Mouse (Mus musculus) intestine, embryonic 16.5 days (tissue): Measurements from ENCODE around the gene Sema3f. TPM values are rescaled to one million over a fixed set of nuclear protein-coding genes. Genes with fewer than 3 reads are reported as not detected.

ENCODE experiments used
- ATAC-seq: fragments of 200-750 bp; cut with Nextera tagmentation; 2 replicates; pipeline ENCODE4 v1.8.0; 2017; ENCODE audit warnings: moderate TSS enrichment, moderate library complexity
- H3K27ac ChIP-seq: fragments of 300-500 bp; sonication (generic); 2 replicates; pipeline ENCODE4 v1.5.1; 2014; ENCODE audit warnings: mild to moderate bottlenecking, low read length
- H3K27me3 ChIP-seq: fragments of 300-500 bp; sonication (generic); replicated peaks from 2 replicates; pipeline ENCODE4 v1.6.1; 2014; ENCODE audit warnings: low read length, control low read depth, mixed read lengths; ENCODE audit not compliant: control insufficient read depth, insufficient read depth
- H3K36me3 ChIP-seq: fragments of 300-500 bp; sonication (generic); 2 replicates; pipeline ENCODE4 v1.6.1; 2014; ENCODE audit warnings: low read length, control low read depth; ENCODE audit not compliant: control insufficient read depth, insufficient read depth
- H3K4me1 ChIP-seq: fragments of 300-500 bp; sonication (generic); 2 replicates; pipeline ENCODE4 v1.6.1; 2014; ENCODE audit warnings: low read length, control low read depth, mixed read lengths; ENCODE audit not compliant: control insufficient read depth, insufficient read depth
- H3K4me2 ChIP-seq: fragments of 300-500 bp; sonication (generic); 2 replicates; pipeline ENCODE4 v1.6.1; 2014; ENCODE audit warnings: low read depth, low read length, control low read depth
- H3K4me3 ChIP-seq: fragments of 300-500 bp; sonication (generic); 2 replicates; pipeline ENCODE4 v1.5.1; 2014; ENCODE audit warnings: mild to moderate bottlenecking, low read length
- H3K9ac ChIP-seq: fragments of 300-500 bp; sonication (generic); 2 replicates; pipeline ENCODE4 v1.6.1; 2014; ENCODE audit warnings: low read depth, low read length
- H3K9me3 ChIP-seq: fragments of 300-500 bp; sonication (generic); 2 replicates; pipeline ENCODE4 v1.6.1; 2016; ENCODE audit warnings: low read length, control low read depth; ENCODE audit not compliant: control insufficient read depth
- WGBS: fragments of 180-500 bp; shearing (Covaris S2); extraction: QIAGEN DNeasy Blood & Tissue Kit; methylation state at CpG from one replicate; pipeline ENCODE4 v1.1.7; 2014; 5-methylcytosine and 5-hydroxymethylcytosine counted together
- polyA plus RNA-seq: library from polyadenylated mRNA; unstranded; fragments of >200 nt; fragmentation: Nextera tagmentation; extraction: Ambion mirVana; gene quantifications from 2 replicates; pipeline ENCODE4 v1.2.1, GENCODE M21; 2015

The Sema3f gene
- 5.7 and 8.3 TPM in 2 replicates for polyA plus RNA-seq

- 1% methylated on average over 72 of the region's 86 CpGs for WGBS
- H3K4me1 ChIP-seq = peaks cover 55% of the 10 kb centered on the region
Measured at GRCm38 (mm10) chr9:107709697-107710483, at the start of gene Sema3f. TSS of gene Sema3f (minus strand) at chr9:107710475.

DNA sequence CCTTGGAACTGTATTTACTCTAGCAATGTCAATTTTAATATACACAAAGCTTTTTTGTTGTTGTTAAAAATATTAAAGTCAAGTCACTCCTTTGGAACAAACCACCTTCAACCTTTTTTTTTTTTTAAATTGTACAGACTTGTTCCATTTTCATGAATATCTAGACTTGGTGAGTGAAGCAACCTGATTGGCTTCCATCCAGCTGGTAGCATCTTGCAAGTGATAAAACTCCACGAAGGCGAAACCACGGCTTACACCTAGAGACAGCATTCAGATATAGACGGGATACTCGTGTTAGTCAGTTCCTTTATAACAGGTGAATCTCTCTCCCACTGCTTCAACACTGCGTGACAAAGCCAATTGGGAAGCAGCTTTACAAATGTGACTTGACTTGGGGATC lies 49.3 kb upstream of the Sema3f start:
- peaks cover 8% of the 10 kb centered on the region for H3K36me3 ChIP-seq
- H3K4me3 ChIP-seq = no peak overlapping the region
- no peaks in the 10 kb centered on the region for H3K4me1 ChIP-seq
- no peak for ATAC-seq
- H3K27me3 ChIP-seq = no peaks in the 10 kb centered on the region
- H3K27ac ChIP-seq = no peak overlapping the region
- no peaks in the 10 kb centered on the region for H3K9me3 ChIP-seq
- no peak overlapping the region for H3K4me2 ChIP-seq
- WGBS = 93% methylated on average over 6 of the region's 6 CpGs
- H3K9ac ChIP-seq = no peak overlapping the region

More at GRCm38 (mm10) chr9:107709697-107710483, at the start of gene Sema3f:
- H3K4me2 ChIP-seq = peak within 1 kb of the TSS; percentile 97
- no peaks in the 10 kb centered on the region for H3K27me3 ChIP-seq
- ATAC-seq = peak; percentile 90
- H3K36me3 ChIP-seq = no peaks in the 10 kb centered on the region
- H3K27ac ChIP-seq = peak within 1 kb of the TSS; percentile 87
- H3K9me3 ChIP-seq = no peaks in the 10 kb centered on the region
- peak within 1 kb of the TSS; percentile 77 for H3K4me3 ChIP-seq
- peak within 1 kb of the TSS; percentile 87 for H3K9ac ChIP-seq

GRCm38 (mm10) chr9:107750378-107750777 lies 40.1 kb upstream of the Sema3f start:
- 87% methylated on average over 5 of the region's 5 CpGs for WGBS
- Histone ChIP-seq H3K4me1 (no peaks in the 10 kb centered on the region), H3K36me3 (peaks cover 55% of the 10 kb centered on the region), H3K9me3 (no peaks in the 10 kb centered on the region), H3K4me3 (no peak overlapping the region), H3K4me2 (no peak overlapping the region), H3K27ac (no peak overlapping the region), H3K9ac (no peak overlapping the region), H3K27me3 (no peaks in the 10 kb centered on the region)
- ATAC-seq = no peak

DNA sequence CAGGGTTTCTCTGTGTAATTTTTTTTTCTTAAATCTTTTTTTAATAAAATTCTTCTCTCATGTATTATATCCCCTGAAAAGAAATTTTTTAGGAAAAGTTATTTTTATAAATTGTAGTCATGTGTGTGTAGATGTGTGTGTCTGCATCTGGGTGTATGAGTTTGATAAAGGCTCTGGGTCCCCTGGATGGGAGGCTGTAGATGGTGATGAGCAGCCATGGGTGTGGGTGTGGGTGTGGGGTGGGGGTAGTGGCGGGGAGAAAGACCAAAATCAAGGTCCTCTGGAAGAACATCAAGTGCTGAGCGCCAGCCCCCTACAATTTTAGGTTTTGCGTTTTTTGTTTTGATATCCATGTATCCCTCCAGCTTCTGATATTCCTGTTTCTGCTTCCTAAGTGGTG lies 37.8 kb upstream of the Sema3f start:
- H3K27ac ChIP-seq = no peak overlapping the region
- no peak overlapping the region for H3K4me2 ChIP-seq
- no peaks in the 10 kb centered on the region for H3K27me3 ChIP-seq
- H3K36me3 ChIP-seq = peaks cover 70% of the 10 kb centered on the region
- no peak for ATAC-seq
- no peaks in the 10 kb centered on the region for H3K9me3 ChIP-seq
- no peak overlapping the region for H3K9ac ChIP-seq
- no peak overlapping the region for H3K4me3 ChIP-seq
- WGBS = 96% methylated on average over 3 of the region's 3 CpGs
- H3K4me1 ChIP-seq = no peaks in the 10 kb centered on the region

DNA sequence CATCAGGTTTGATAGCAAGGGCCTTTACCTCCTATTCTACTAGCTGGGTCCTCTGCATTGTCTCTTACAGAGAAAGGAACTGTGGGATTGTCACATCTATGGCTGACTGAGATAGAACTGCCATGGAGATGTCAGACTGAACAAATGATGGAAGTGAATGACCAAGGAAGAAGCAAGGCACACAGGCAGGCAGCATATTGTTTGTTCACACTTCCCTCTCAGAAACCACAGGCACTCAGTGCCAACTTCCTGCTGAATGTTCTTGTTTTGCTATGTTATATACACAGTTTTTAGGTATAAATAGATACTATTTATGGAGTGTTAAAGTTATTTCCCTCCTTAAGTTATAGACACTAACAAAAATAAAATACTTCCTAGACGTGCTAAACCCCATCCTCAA lies 37.0 kb upstream of the Sema3f start:
- Histone ChIP-seq H3K27me3 (no peaks in the 10 kb centered on the region), H3K36me3 (peaks cover 71% of the 10 kb centered on the region), H3K4me2 (no peak overlapping the region), H3K4me1 (no peaks in the 10 kb centered on the region), H3K27ac (no peak overlapping the region), H3K9ac (no peak overlapping the region), H3K9me3 (no peaks in the 10 kb centered on the region), H3K4me3 (no peak overlapping the region)
- ATAC-seq = no peak
- WGBS = 80% methylated on average over 1 of the region's 1 CpGs

GRCm38 (mm10) chr9:107746679-107747078 lies 36.4 kb upstream of the Sema3f start:
- Histone ChIP-seq H3K9me3 (no peaks in the 10 kb centered on the region), H3K4me2 (no peak overlapping the region), H3K27me3 (no peaks in the 10 kb centered on the region), H3K9ac (no peak overlapping the region), H3K4me3 (no peak overlapping the region), H3K36me3 (peaks cover 72% of the 10 kb centered on the region), H3K4me1 (no peaks in the 10 kb centered on the region), H3K27ac (no peak overlapping the region)
- WGBS = 92% methylated on average over 3 of the region's 3 CpGs
- ATAC-seq = no peak

- H3K27me3 ChIP-seq = no peaks in the 10 kb centered on the region
- 89% methylated on average over 6 of the region's 6 CpGs for WGBS
- H3K27ac ChIP-seq = no peak overlapping the region
- no peaks in the 10 kb centered on the region for H3K9me3 ChIP-seq
- H3K4me2 ChIP-seq = no peak overlapping the region
- no peak overlapping the region for H3K9ac ChIP-seq
- no peak overlapping the region for H3K4me3 ChIP-seq
- peaks cover 75% of the 10 kb centered on the region for H3K36me3 ChIP-seq
- no peak for ATAC-seq
- H3K4me1 ChIP-seq = no peaks in the 10 kb centered on the region
Measured at GRCm38 (mm10) chr9:107744061-107744460, 33.8 kb upstream of the Sema3f start.

DNA sequence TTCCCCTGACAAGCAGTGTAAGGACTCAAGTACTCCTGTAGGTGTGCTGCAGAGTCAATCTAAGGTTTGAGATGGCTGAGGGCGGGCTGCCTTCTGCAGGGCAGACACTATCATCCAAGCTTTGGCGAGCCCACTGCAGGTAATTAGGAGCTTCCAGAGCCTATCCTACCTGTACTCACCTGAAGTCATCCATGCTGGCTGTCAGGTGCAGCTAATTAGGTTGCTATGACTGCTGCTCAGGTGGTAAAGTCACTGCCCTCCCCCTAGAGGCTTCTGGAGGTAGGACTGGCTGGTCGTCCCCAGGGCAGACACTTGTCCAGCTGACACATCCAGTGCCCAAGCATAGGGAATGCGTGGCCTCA lies 28.5 kb upstream of the Sema3f start:
- H3K27ac ChIP-seq = no peak overlapping the region
- peaks cover 9% of the 10 kb centered on the region for H3K27me3 ChIP-seq
- H3K4me1 ChIP-seq = peaks cover 23% of the 10 kb centered on the region
- ATAC-seq = peak; percentile 41
- no peak overlapping the region for H3K4me3 ChIP-seq
- no peak overlapping the region for H3K4me2 ChIP-seq
- no peaks in the 10 kb centered on the region for H3K9me3 ChIP-seq
- WGBS = 44% methylated on average over 4 of the region's 4 CpGs
- no peak overlapping the region for H3K9ac ChIP-seq
- peaks cover 40% of the 10 kb centered on the region for H3K36me3 ChIP-seq

DNA sequence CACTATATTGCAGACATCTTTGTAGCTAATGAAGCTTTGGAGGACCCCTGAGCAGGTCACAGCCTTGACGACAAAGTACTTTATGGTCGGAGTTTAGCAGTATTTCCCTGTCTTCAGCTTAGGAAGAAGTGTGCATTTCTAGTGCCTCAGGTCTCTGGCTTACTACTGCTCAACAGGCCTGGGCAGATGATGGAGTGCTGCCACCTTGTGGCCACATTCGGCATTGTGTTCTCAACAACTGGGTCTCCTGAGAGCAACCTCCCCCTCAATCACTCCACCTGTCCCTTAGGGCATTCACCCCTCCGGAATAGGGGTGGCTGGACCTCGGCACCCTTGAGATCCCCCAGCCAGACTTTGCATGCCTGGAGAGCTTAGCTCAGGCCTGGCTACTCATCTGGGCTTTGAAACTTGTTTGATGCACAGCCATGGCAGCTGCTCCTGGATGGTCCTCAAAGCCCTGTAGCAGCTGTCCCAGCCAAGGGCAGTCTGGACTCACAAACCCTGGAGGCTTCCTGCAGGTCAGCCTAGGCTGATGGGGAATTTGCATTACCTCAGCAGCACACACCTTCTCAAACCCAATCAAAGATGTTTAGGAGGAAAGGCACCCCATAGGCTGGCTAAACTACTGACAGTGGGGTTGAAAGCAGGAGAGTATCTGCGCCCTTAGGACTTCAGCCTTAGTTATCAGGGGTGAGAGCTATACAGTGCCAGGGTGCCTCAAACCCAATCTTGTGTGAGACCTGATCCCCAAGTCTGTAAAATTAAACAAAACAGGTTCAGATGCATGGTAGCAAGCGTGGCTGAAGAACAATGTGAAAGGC lies 28.0 kb upstream of the Sema3f start:
- Histone ChIP-seq H3K36me3 (peaks cover 34% of the 10 kb centered on the region), H3K4me3 (no peak overlapping the region), H3K27me3 (peaks cover 9% of the 10 kb centered on the region), H3K4me2 (no peak overlapping the region), H3K4me1 (peaks cover 23% of the 10 kb centered on the region), H3K9ac (no peak overlapping the region), H3K27ac (no peak overlapping the region), H3K9me3 (no peaks in the 10 kb centered on the region)
- peak; percentile 68 for ATAC-seq
- 20% methylated on average over 7 of the region's 7 CpGs for WGBS
